Mouse (Mus musculus): ENCODE measurements around the gene Tmem18.

Gene Tmem18

GRCm38 (mm10) chr12:30584356-30584740, at the start of gene Tmem18:
TSS of gene Tmem18 (plus strand) at chr12:30584426.
- peak; percentile 51 to 80 for DNase-seq (ENCODE audit: low spot score in 2 of 2)

GRCm38 (mm10) chr12:30557349-30557748, 26.9 kb upstream of the Tmem18 start:
- no peak for DNase-seq (ENCODE audit: low spot score in 2 of 2)

GRCm38 (mm10) chr12:30561411-30561810, 22.8 kb upstream of the Tmem18 start:
- no peak for DNase-seq (ENCODE audit: low spot score in 2 of 2)

- DNase-seq (ENCODE audit: low spot score in 2 of 2) = no peak
These were observed 12.2 kb upstream of the Tmem18 start for GRCm38 (mm10) chr12:30572075-30572474.

GRCm38 (mm10) chr12:30575952-30576351, 8.3 kb upstream of the Tmem18 start:
- no peak for DNase-seq (ENCODE audit: low spot score in 2 of 2)

- DNase-seq (ENCODE audit: low spot score in 2 of 2) = peak in 1 of 2 experiments; percentile 77
These were observed 6.2 kb upstream of the Tmem18 start for GRCm38 (mm10) chr12:30578019-30578418.

- no peak for DNase-seq (ENCODE audit: low spot score in 2 of 2)
These were observed 2.9 kb upstream of the Tmem18 start for GRCm38 (mm10) chr12:30581277-30581676.

GRCm38 (mm10) chr12:30583586-30584355, 455 bp upstream of the Tmem18 start:
- no peak for DNase-seq (ENCODE audit: low spot score in 2 of 2)

GRCm38 (mm10) chr12:30584863-30585262, 637 bp downstream of the Tmem18 start:
- no peak for DNase-seq (ENCODE audit: low spot score in 2 of 2)

GRCm38 (mm10) chr12:30591832-30592231, 7.6 kb downstream of the Tmem18 start:
- no peak for DNase-seq (ENCODE audit: low spot score in 2 of 2)

GRCm38 (mm10) chr12:30596818-30597407, 12.7 kb downstream of the Tmem18 start:
- DNase-seq (ENCODE audit: low spot score in 2 of 2) = peak in 1 of 2 experiments; percentile 61

GRCm38 (mm10) chr12:30598955-30599354, 14.7 kb downstream of the Tmem18 start:
- peak in 1 of 2 experiments; percentile 47 for DNase-seq (ENCODE audit: low spot score in 2 of 2)

- no peak for DNase-seq (ENCODE audit: low spot score in 2 of 2)
These were observed 15.2 kb downstream of the Tmem18 start for GRCm38 (mm10) chr12:30599474-30599873.

- DNase-seq (ENCODE audit: low spot score in 2 of 2) = no peak
These were observed 15.8 kb downstream of the Tmem18 start for GRCm38 (mm10) chr12:30599997-30600396.

- no peak for DNase-seq (ENCODE audit: low spot score in 2 of 2)
These were observed 19.8 kb downstream of the Tmem18 start for GRCm38 (mm10) chr12:30604012-30604411.

GRCm38 (mm10) chr12:30604876-30605275, 20.6 kb downstream of the Tmem18 start:
- no peak for DNase-seq (ENCODE audit: low spot score in 2 of 2)

- DNase-seq (ENCODE audit: low spot score in 2 of 2) = no peak
These were observed 21.7 kb downstream of the Tmem18 start for GRCm38 (mm10) chr12:30605941-30606340.

GRCm38 (mm10) chr12:30606743-30607142, 22.5 kb downstream of the Tmem18 start:
- no peak for DNase-seq (ENCODE audit: low spot score in 2 of 2)

- no peak for DNase-seq (ENCODE audit: low spot score in 2 of 2)
These were observed 34.2 kb downstream of the Tmem18 start for GRCm38 (mm10) chr12:30618425-30618824.

- DNase-seq (ENCODE audit: low spot score in 2 of 2) = no peak
These were observed 44.2 kb downstream of the Tmem18 start for GRCm38 (mm10) chr12:30628466-30628865.

GRCm38 (mm10) chr12:30634534-30634933, 50.3 kb downstream of the Tmem18 start:
- DNase-seq (ENCODE audit: low spot score in 2 of 2) = no peak

Data from cerebellum, postnatal 4 days (tissue).